Mouse (Mus musculus): ENCODE results near the gene Ctnnbip1. TPM values are rescaled to one million over a fixed set of nuclear protein-coding genes. Genes with fewer than 3 reads are reported as not detected.

The Ctnnbip1 gene
- 67.5 TPM in 2 replicates for polyA plus RNA-seq (2016; fragmentation: Nextera tagmentation; extraction: Ambion mirVana)

GRCm38 (mm10) chr4:149517868-149518340, at the start of gene Ctnnbip1:
Gene Ctnnbip1, plus strand, starts transcription at chr4:149518236.
- peak within 1 kb of the TSS; percentile 89 for H3K27ac ChIP-seq (replicated peaks)
- H3K4me1 ChIP-seq, result peaks cover 40% of the 10 kb centered on the region
- H3K36me3 ChIP-seq (replicated peaks), result no peaks in the 10 kb centered on the region; the same call in 1 of the 2 replicates
- H3K4me3 ChIP-seq, result peak within 1 kb of the TSS; percentile 74
- no peaks in the 10 kb centered on the region for H3K27me3 ChIP-seq (replicated peaks; ENCODE audit: low read depth, poor library complexity, severe bottlenecking)
- under 1% methylated on average over 46 of the region's 46 CpGs for WGBS
- DNase-seq (ENCODE audit: low spot score), result peak; percentile 98
- no peaks in the 10 kb centered on the region for H3K9me3 ChIP-seq

GRCm38 (mm10) chr4:149469557-149469956, 48.5 kb upstream of the Ctnnbip1 start:
- DNase-seq (ENCODE audit: low spot score), result no peak
- Histone ChIP-seq H3K36me3 (replicated peaks) (peaks cover 55% of the 10 kb centered on the region), H3K9me3 (no peaks in the 10 kb centered on the region; the same call in 1 of the 2 replicates), H3K27me3 (replicated peaks; ENCODE audit: low read depth, poor library complexity, severe bottlenecking) (no peaks in the 10 kb centered on the region), H3K4me3 (no peak overlapping the region), H3K4me1 (no peaks in the 10 kb centered on the region), H3K27ac (replicated peaks) (no peak overlapping the region)
- 95% methylated on average over 3 of the region's 3 CpGs for WGBS

- H3K4me3 ChIP-seq, result no peak overlapping the region
- no peaks in the 10 kb centered on the region; the same call in 1 of the 2 replicates for H3K9me3 ChIP-seq
- H3K27ac ChIP-seq (replicated peaks), result no peak overlapping the region
- H3K27me3 ChIP-seq (replicated peaks; ENCODE audit: low read depth, poor library complexity, severe bottlenecking), result no peaks in the 10 kb centered on the region
- H3K36me3 ChIP-seq (replicated peaks), result peaks cover 32% of the 10 kb centered on the region
- 83% methylated on average over 7 of the region's 7 CpGs for WGBS
- no peak for DNase-seq (ENCODE audit: low spot score)
- H3K4me1 ChIP-seq, result no peaks in the 10 kb centered on the region
Measured at GRCm38 (mm10) chr4:149475096-149475495, 42.9 kb upstream of the Ctnnbip1 start.

- Histone ChIP-seq H3K4me3 (no peak within 1 kb of the TSS), H3K4me1 (no peaks in the 10 kb centered on the region), H3K9me3 (no peaks in the 10 kb centered on the region; the same call in 1 of the 2 replicates), H3K27ac (replicated peaks) (no peak within 1 kb of the TSS), H3K27me3 (replicated peaks; ENCODE audit: low read depth, poor library complexity, severe bottlenecking) (no peaks in the 10 kb centered on the region), H3K36me3 (replicated peaks) (peaks cover 29% of the 10 kb centered on the region)
- DNase-seq (ENCODE audit: low spot score), result no peak
- WGBS, result 78% methylated on average over 11 of the region's 11 CpGs
Measured at GRCm38 (mm10) chr4:149477078-149477477, 41.0 kb upstream of the Ctnnbip1 start, which contains the start of gene Tmem274. Gene Tmem274, plus strand, starts transcription at chr4:149477378.

GRCm38 (mm10) chr4:149484566-149484965, 33.5 kb upstream of the Ctnnbip1 start:
- H3K36me3 ChIP-seq (replicated peaks), result peaks cover 30% of the 10 kb centered on the region
- DNase-seq (ENCODE audit: low spot score), result no peak
- H3K9me3 ChIP-seq, result no peaks in the 10 kb centered on the region
- H3K4me1 ChIP-seq, result peaks cover 26% of the 10 kb centered on the region
- no peaks in the 10 kb centered on the region for H3K27me3 ChIP-seq (replicated peaks; ENCODE audit: low read depth, poor library complexity, severe bottlenecking)
- H3K27ac ChIP-seq (replicated peaks), result peak overlapping the region; percentile 91
- WGBS, result 56% methylated on average over 3 of the region's 3 CpGs
- H3K4me3 ChIP-seq, result peak overlapping the region; percentile 95

- peak within 1 kb of the TSS; percentile 95 for H3K4me3 ChIP-seq
- WGBS, result under 1% methylated on average over 60 of the region's 60 CpGs
- no peaks in the 10 kb centered on the region for H3K27me3 ChIP-seq (replicated peaks; ENCODE audit: low read depth, poor library complexity, severe bottlenecking)
- peaks cover 37% of the 10 kb centered on the region for H3K36me3 ChIP-seq (replicated peaks)
- no peaks in the 10 kb centered on the region for H3K9me3 ChIP-seq
- peak within 1 kb of the TSS; percentile 91 for H3K27ac ChIP-seq (replicated peaks)
- H3K4me1 ChIP-seq, result peaks cover 26% of the 10 kb centered on the region
- DNase-seq (ENCODE audit: low spot score), result peak; percentile 98
Measured at GRCm38 (mm10) chr4:149485053-149485824, 32.8 kb upstream of the Ctnnbip1 start, which contains the start of the genes Nmnat1 and Lzic. Gene Nmnat1, minus strand, starts transcription at chr4:149485202. Gene Lzic, plus strand, starts transcription at chr4:149485229.

- 2% methylated on average over 10 of the region's 10 CpGs for WGBS
- Histone ChIP-seq H3K27me3 (replicated peaks; ENCODE audit: low read depth, poor library complexity, severe bottlenecking) (no peaks in the 10 kb centered on the region), H3K36me3 (replicated peaks) (peaks cover 43% of the 10 kb centered on the region), H3K4me1 (peaks cover 26% of the 10 kb centered on the region), H3K4me3 (peak overlapping the region; percentile 95), H3K27ac (replicated peaks) (peak overlapping the region; percentile 91), H3K9me3 (no peaks in the 10 kb centered on the region)
- DNase-seq (ENCODE audit: low spot score), result peak; percentile 29
Measured at GRCm38 (mm10) chr4:149485825-149486206, 32.2 kb upstream of the Ctnnbip1 start.

- DNase-seq (ENCODE audit: low spot score), result no peak
- Histone ChIP-seq H3K4me1 (peaks cover 26% of the 10 kb centered on the region), H3K27ac (replicated peaks) (no peak overlapping the region), H3K9me3 (no peaks in the 10 kb centered on the region), H3K36me3 (replicated peaks) (peaks cover 62% of the 10 kb centered on the region), H3K4me3 (no peak overlapping the region), H3K27me3 (replicated peaks; ENCODE audit: low read depth, poor library complexity, severe bottlenecking) (no peaks in the 10 kb centered on the region)
- WGBS, result 93% methylated on average over 12 of the region's 12 CpGs
Measured at GRCm38 (mm10) chr4:149487729-149488128, 30.3 kb upstream of the Ctnnbip1 start.

- H3K27me3 ChIP-seq (replicated peaks; ENCODE audit: low read depth, poor library complexity, severe bottlenecking), result no peaks in the 10 kb centered on the region
- H3K36me3 ChIP-seq (replicated peaks), result peaks cover 81% of the 10 kb centered on the region
- no peak overlapping the region for H3K4me3 ChIP-seq
- WGBS, result 94% methylated on average over 14 of the region's 14 CpGs
- H3K27ac ChIP-seq (replicated peaks), result no peak overlapping the region
- H3K9me3 ChIP-seq, result no peaks in the 10 kb centered on the region
- H3K4me1 ChIP-seq, result peaks cover 17% of the 10 kb centered on the region
- DNase-seq (ENCODE audit: low spot score), result no peak
Measured at GRCm38 (mm10) chr4:149489415-149490240, 28.4 kb upstream of the Ctnnbip1 start.

- no peaks in the 10 kb centered on the region for H3K27me3 ChIP-seq (replicated peaks; ENCODE audit: low read depth, poor library complexity, severe bottlenecking)
- 94% methylated on average over 3 of the region's 3 CpGs for WGBS
- no peak overlapping the region for H3K27ac ChIP-seq (replicated peaks)
- no peak for DNase-seq (ENCODE audit: low spot score)
- H3K4me3 ChIP-seq, result no peak overlapping the region
- peaks cover 17% of the 10 kb centered on the region for H3K4me1 ChIP-seq
- no peaks in the 10 kb centered on the region for H3K9me3 ChIP-seq
- H3K36me3 ChIP-seq (replicated peaks), result peaks cover 94% of the 10 kb centered on the region
Measured at GRCm38 (mm10) chr4:149491151-149491550, 26.9 kb upstream of the Ctnnbip1 start.

GRCm38 (mm10) chr4:149496612-149497011, 21.4 kb upstream of the Ctnnbip1 start:
- WGBS, result 16% methylated on average over 2 of the region's 2 CpGs
- H3K36me3 ChIP-seq (replicated peaks), result peaks cover 95% of the 10 kb centered on the region

GRCm38 (mm10) chr4:149498901-149499300, 19.1 kb upstream of the Ctnnbip1 start:
- H3K4me3 ChIP-seq, result no peak overlapping the region
- peaks cover 90% of the 10 kb centered on the region for H3K36me3 ChIP-seq (replicated peaks)

More at GRCm38 (mm10) chr4:149496612-149497011, 21.4 kb upstream of the Ctnnbip1 start:
- Histone ChIP-seq H3K4me1 (peaks cover 15% of the 10 kb centered on the region), H3K4me3 (no peak overlapping the region), H3K27ac (replicated peaks) (peak overlapping the region; percentile 81), H3K9me3 (no peaks in the 10 kb centered on the region), H3K27me3 (replicated peaks; ENCODE audit: low read depth, poor library complexity, severe bottlenecking) (no peaks in the 10 kb centered on the region)
- peak; percentile 54 for DNase-seq (ENCODE audit: low spot score)

More at GRCm38 (mm10) chr4:149498901-149499300, 19.1 kb upstream of the Ctnnbip1 start:
- DNase-seq (ENCODE audit: low spot score), result no peak
- Histone ChIP-seq H3K27me3 (replicated peaks; ENCODE audit: low read depth, poor library complexity, severe bottlenecking) (no peaks in the 10 kb centered on the region), H3K9me3 (no peaks in the 10 kb centered on the region), H3K27ac (replicated peaks) (no peak overlapping the region), H3K4me1 (peaks cover 15% of the 10 kb centered on the region)
- WGBS, result 83% methylated on average over 8 of the region's 8 CpGs

Measured in embryonic facial prominence, embryonic 10.5 days (tissue).